Mouse (Mus musculus) neural tube, embryonic 14.5 days (tissue): ENCODE measurements around the gene Hyal1. TPM values are rescaled to one million over a fixed set of nuclear protein-coding genes. Genes with fewer than 3 reads are reported as not detected.

Experiments
- ATAC-seq: fragments of 200-750 bp; cut with Nextera tagmentation; 2 replicates; pipeline ENCODE4 v1.8.0; 2017; ENCODE audit warnings: low read depth, mild to moderate bottlenecking, moderate TSS enrichment, moderate library complexity
- H3K27ac ChIP-seq: fragments of 300-500 bp; sonication (generic); 2 replicates; pipeline ENCODE4 v1.5.1; 2014; ENCODE audit warnings: low read depth, mild to moderate bottlenecking, control low read depth, low read length, moderate library complexity, mixed read lengths
- H3K27me3 ChIP-seq: fragments of 300-500 bp; sonication (generic); 2 replicates; pipeline ENCODE4 v1.6.1; 2014; ENCODE audit warnings: low read length; ENCODE audit not compliant: control insufficient read depth, insufficient read depth
- H3K36me3 ChIP-seq: fragments of 300-500 bp; sonication (generic); 2 replicates; pipeline ENCODE4 v1.6.1; 2014; ENCODE audit warnings: low read length, mixed read lengths; ENCODE audit not compliant: control insufficient read depth, insufficient read depth
- H3K4me1 ChIP-seq: fragments of 300-500 bp; sonication (generic); 2 replicates; pipeline ENCODE4 v1.6.1; 2014; ENCODE audit warnings: low read length; ENCODE audit not compliant: control insufficient read depth, insufficient read depth
- H3K4me2 ChIP-seq: fragments of 300-500 bp; sonication (generic); 2 replicates; pipeline ENCODE4 v1.6.1; 2014; ENCODE audit warnings: mild to moderate bottlenecking, low read depth, low read length, control low read depth
- H3K4me3 ChIP-seq: fragments of 300-500 bp; sonication (generic); 2 replicates; pipeline ENCODE4 v1.5.1; 2014; ENCODE audit warnings: low read depth, low read length, control low read depth, mixed read lengths
- H3K9ac ChIP-seq: fragments of 300-500 bp; sonication (generic); replicated peaks from 2 replicates; pipeline ENCODE4 v1.6.1; 2014; ENCODE audit warnings: low read depth, mild to moderate bottlenecking, control low read depth, low read length, mixed read lengths
- H3K9me3 ChIP-seq: fragments of 300-500 bp; sonication (generic); 2 replicates; pipeline ENCODE4 v1.6.1; 2016; ENCODE audit warnings: low read length; ENCODE audit not compliant: control insufficient read depth
- WGBS: fragments of 180-500 bp; shearing (Covaris S2); extraction: QIAGEN DNeasy Blood & Tissue Kit; methylation state at CpG from one replicate; pipeline ENCODE4 v1.1.7; 2014; 5-methylcytosine and 5-hydroxymethylcytosine counted together
- polyA plus RNA-seq: library from polyadenylated mRNA; unstranded; fragments of >200 nt; fragmentation: Nextera tagmentation; extraction: Ambion mirVana; gene quantifications from 2 replicates; pipeline ENCODE4 v1.2.1, GENCODE M21; 2014

The Hyal1 gene
- polyA plus RNA-seq, 1 experiment from 2014 or later: 3.1 TPM

DNA sequence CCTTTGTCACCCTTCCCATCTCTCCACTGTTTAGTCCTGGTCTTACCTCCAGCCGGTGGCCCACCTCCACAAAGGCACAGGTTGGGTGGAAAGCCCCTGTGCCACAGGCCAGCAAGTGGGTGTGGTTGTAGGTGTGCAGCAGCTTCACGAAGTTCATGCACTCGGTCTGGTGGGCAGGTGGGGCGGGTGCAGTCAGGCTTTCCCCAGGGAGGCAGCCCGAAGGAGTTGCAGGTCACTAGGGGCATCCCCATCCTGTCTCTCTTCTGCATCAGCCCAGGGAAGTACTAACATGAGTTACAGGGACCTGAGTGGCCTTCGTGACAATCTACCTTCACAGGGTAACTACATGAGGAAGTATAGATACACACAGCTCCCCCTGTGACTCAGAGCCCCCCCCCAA, 26.5 kb downstream of the Hyal1 start:
- Histone ChIP-seq H3K36me3 (no peaks in the 10 kb centered on the region), H3K4me3 (no peak overlapping the region), H3K27me3 (no peaks in the 10 kb centered on the region), H3K4me1 (0 out of 2 replicates have a peak, but pooled peaks cover 15% of the 10 kb centered on the region), H3K27ac (no peak overlapping the region), H3K9ac (no peak overlapping the region), H3K9me3 (no peaks in the 10 kb centered on the region), H3K4me2 (no peak overlapping the region)
- WGBS: 78% methylated on average over 6 of the region's 6 CpGs
- no peak for ATAC-seq

DNA sequence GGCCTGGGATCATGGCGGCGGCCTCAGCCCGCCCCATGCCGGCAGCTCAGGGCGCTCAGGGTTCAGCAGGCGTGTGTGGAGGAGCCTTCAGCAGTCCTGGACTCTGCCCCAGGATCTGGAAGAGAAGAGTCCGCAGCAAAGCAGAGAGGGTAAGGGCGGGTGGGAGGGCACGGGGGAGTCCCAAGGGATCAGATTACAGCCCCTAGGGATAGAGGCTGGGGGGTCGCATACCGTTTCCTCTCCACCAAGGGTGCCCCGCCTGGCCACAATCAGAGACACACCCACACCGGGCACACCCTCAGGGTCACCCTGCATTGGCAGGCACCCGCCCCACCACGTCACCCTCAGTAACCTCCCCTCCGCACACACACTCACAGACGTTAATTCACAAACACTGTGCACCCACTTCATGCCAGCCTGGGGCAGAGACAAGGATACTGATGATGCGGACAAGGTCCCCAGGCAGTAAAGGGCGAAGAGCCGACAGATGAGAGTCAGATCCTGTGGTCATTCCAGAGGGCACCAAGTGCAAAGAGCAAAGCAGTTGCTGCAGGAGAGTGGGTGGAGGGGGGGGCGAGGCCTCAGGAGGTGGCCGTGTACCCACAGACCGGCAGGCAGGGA, 28.4 kb downstream of the Hyal1 start:
- Histone ChIP-seq H3K36me3 (no peaks in the 10 kb centered on the region), H3K9ac (peak overlapping the region; percentile 16; the same call in 1 of the 2 replicates), H3K4me2 (0 out of 2 replicates have a peak overlapping the region, but pooled peaks have one; percentile 6), H3K9me3 (no peaks in the 10 kb centered on the region), H3K27me3 (no peaks in the 10 kb centered on the region), H3K27ac (no peak overlapping the region), H3K4me3 (no peak overlapping the region), H3K4me1 (0 out of 2 replicates have a peak, but pooled peaks cover 15% of the 10 kb centered on the region)
- WGBS: 39% methylated on average over 22 of the region's 23 CpGs
- ATAC-seq: no peak

DNA sequence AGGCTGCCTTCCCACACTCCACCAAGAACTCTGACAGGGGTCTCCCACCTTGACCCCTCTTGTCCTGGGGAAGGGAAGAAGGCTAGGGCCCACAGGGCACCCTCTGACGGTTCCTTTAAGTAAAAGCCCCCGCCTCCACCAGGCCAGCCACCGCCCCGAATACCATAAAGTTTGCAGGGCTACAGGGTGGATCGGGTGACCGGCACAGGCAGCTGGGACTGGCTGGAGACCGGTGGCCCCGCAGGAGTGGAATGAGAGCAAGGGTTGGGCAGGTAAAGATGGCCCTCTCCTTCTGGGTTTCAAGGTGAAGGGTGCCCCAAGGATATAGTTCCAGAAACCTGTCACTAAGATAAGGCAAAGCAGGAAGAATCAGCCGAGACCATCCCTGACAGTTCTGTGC, 29.9 kb downstream of the Hyal1 start:
- Histone ChIP-seq H3K4me3 (no peak overlapping the region), H3K27ac (no peak overlapping the region), H3K9ac (no peak overlapping the region), H3K4me1 (peaks cover 16% of the 10 kb centered on the region; the same call in 1 of the 2 replicates), H3K36me3 (no peaks in the 10 kb centered on the region), H3K27me3 (no peaks in the 10 kb centered on the region), H3K9me3 (no peaks in the 10 kb centered on the region), H3K4me2 (no peak overlapping the region)
- 14% methylated on average over 9 of the region's 9 CpGs for WGBS
- ATAC-seq: no peak

DNA sequence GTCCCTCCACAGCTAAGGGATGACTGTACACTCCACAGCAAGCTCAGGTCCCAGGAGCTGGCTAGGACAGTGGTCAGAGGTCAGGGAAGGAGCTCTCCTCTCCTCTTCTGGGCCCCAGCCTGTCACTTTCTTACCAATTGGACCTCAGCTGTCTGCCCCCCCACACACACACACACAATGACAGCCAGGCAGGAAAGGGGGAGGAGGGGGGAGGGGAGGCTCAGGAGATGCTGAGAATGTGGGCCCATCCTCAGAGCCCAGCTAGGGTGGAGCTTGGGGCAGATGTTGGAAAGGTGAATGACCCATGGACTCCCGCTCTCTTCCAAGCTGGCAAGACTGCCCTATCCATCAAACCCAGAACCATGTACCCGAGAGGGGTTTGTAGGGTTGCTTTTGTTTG, 30.3 kb downstream of the Hyal1 start:
- no peak for ATAC-seq
- H3K4me1 ChIP-seq: peaks cover 21% of the 10 kb centered on the region
- H3K4me3 ChIP-seq: no peak overlapping the region
- H3K4me2 ChIP-seq: no peak overlapping the region
- WGBS: 62% methylated on average over 2 of the region's 2 CpGs
- H3K9me3 ChIP-seq: no peaks in the 10 kb centered on the region
- H3K9ac ChIP-seq: no peak overlapping the region
- H3K27me3 ChIP-seq: no peaks in the 10 kb centered on the region
- no peak overlapping the region for H3K27ac ChIP-seq
- H3K36me3 ChIP-seq: no peaks in the 10 kb centered on the region

DNA sequence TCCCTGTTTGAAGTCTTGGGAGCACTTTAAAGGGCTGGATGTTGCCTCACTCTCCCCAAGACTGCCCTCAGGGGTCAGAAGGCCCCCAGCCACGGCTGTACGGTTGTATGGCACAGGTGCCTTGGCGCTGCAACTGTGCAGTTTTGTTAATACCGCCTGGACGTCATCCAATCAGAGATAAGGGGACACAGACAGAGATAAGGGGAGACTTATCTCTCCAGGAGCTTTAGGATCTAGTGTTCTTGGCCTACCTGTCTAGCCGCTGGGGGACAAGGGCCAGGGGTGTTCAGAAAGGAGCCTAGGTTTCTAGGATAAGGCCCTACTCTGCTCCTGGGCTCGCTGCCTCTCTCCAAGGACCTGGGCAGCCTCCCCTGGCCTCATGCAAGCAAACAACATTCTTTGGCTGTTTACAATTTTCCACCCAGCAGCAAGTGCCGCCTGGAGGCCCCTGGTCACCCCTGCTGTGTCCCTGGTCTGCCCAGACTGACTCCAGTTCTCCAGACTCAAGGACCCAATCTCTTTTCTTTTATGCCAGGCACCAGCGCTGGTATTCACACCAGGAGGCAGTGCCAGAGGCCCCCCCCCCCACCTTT, 31.0 kb downstream of the Hyal1 start:
- 54% methylated on average over 9 of the region's 9 CpGs for WGBS
- Histone ChIP-seq H3K36me3 (no peaks in the 10 kb centered on the region), H3K27me3 (no peaks in the 10 kb centered on the region), H3K9ac (no peak overlapping the region), H3K27ac (no peak overlapping the region), H3K4me1 (peaks cover 26% of the 10 kb centered on the region), H3K9me3 (no peaks in the 10 kb centered on the region), H3K4me2 (no peak overlapping the region), H3K4me3 (no peak overlapping the region)
- ATAC-seq: no peak

DNA sequence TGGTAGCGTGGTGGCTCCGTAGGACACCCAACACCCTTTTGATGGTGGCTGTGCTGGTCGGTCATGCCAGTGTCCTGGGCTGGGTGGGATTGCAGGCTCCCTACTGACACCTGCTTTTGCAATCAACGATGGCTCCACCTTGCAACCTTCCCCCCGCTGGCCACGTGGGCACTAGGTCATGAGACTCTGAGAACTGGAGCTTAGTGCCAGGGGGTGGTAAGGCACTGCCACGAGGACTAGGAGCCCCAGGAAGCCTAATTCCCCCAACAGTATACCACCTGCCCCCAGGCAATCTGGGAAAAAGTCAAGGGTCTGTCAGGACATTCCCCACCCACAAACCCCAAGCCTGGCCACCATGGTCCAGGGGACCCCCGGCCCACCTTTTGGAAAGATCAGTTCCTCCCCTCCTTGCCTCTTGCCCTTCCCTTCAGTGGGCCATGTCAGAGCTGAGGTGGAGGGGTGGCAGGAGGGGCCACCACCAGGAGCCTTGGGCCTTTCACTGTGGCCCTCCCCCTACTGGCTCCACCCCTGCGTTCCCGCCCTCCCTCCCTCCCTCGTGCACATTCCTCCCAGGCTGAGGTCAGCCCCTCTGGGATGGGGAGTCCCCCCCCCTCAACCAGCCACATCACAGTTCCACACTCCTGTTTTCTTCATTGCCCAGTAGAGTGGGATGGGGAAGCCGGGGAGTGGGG, 32.2 kb downstream of the Hyal1 start, which contains the start of gene Sema3b:
Gene Sema3b (minus strand): TSS at position 489 of the 692 bp plus-strand sequence.
- H3K27ac ChIP-seq: no peak within 1 kb of the TSS
- no peak for ATAC-seq
- 43% methylated on average over 11 of the region's 12 CpGs for WGBS
- no peaks in the 10 kb centered on the region for H3K27me3 ChIP-seq
- H3K4me2 ChIP-seq: no peak within 1 kb of the TSS
- H3K9ac ChIP-seq: no peak within 1 kb of the TSS
- no peaks in the 10 kb centered on the region for H3K9me3 ChIP-seq
- H3K4me1 ChIP-seq: peaks cover 32% of the 10 kb centered on the region
- H3K36me3 ChIP-seq: no peaks in the 10 kb centered on the region; the same call in 1 of the 2 replicates
- H3K4me3 ChIP-seq: no peak within 1 kb of the TSS

DNA sequence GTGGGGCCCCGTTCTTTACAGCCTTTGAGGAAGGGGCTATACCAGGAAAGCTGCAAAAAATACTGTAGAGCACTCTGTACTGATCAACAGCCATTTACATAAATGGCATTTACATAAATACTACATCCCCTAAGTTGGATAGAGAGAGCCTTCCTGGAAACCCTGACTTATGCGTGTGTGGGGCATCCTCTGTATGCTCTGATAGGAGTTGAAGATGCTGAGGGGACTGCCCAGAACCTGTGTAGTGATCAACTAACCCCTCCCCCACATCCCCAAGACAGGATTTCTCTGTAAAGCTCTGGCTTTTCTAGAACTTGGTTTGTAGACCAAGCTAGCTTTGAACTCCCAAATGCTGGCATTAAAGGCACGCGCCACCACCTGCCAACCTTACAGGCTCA, 32.7 kb downstream of the Hyal1 start:
- no peak for ATAC-seq
- WGBS: 77% methylated on average over 4 of the region's 4 CpGs
- Histone ChIP-seq H3K9ac (no peak overlapping the region), H3K27ac (no peak overlapping the region), H3K4me2 (no peak overlapping the region), H3K27me3 (no peaks in the 10 kb centered on the region), H3K36me3 (peaks cover 3% of the 10 kb centered on the region; the same call in 1 of the 2 replicates), H3K9me3 (no peaks in the 10 kb centered on the region), H3K4me3 (no peak overlapping the region), H3K4me1 (peaks cover 29% of the 10 kb centered on the region)

DNA sequence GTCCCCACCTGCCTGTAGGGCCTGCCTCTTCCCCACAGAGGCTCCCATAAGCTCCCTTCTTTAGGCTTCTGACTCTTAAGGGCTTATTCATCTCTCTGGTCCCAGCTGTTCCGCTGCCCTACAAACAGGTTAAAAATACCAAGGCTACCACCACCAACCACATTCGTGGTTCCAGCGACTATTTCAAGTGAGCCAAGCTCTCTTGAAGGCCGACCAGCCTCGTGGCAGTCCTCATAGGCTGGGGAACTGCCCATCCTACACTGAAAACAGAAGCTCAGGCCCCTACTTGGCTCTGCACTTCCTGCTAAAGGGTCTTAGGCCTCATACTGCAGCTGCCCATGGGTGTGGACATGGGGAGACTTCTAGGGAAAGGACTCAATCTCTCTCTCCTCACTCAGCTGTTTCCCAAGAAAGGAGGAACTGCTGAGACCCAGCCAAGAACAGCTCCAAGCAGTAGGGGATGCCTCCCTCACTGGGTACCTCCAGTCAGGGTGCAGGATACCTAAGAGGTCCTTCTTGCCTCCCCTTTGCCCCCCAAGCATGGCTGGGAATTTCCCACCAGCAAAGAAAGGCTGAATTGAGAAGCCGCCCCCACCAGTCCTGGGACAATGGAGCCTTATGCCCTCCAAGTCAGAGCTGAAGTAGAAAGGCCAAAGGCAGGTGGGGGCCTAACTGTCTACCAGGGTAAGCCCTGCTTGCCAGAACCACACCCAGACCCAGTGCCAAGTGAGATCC, 34.9 kb downstream of the Hyal1 start:
- H3K9me3 ChIP-seq: no peaks in the 10 kb centered on the region
- no peak for ATAC-seq
- peak overlapping the region; percentile 82 for H3K9ac ChIP-seq
- peak overlapping the region; percentile 99 for H3K27ac ChIP-seq
- WGBS: 65% methylated on average over 6 of the region's 6 CpGs
- H3K4me3 ChIP-seq: peak overlapping the region; percentile 27
- H3K4me2 ChIP-seq: peak overlapping the region; percentile 66
- no peaks in the 10 kb centered on the region for H3K27me3 ChIP-seq
- H3K4me1 ChIP-seq: peaks cover 24% of the 10 kb centered on the region
- peaks cover 21% of the 10 kb centered on the region for H3K36me3 ChIP-seq
